Mouse (Mus musculus) cerebellum, adult 2 months (tissue): ENCODE results near the gene Cdk17. TPM values are rescaled to one million over a fixed set of nuclear protein-coding genes. Genes with fewer than 3 reads are reported as not detected.
"Not testable (repeated sequence)": the region's sequence is repeated elsewhere in the genome, so short reads cannot be mapped to it uniquely, and the experiment has no call there.

ENCODE experiments used
- DNase-seq, 2 experiments: peaks; one replicate each; pipeline ENCODE4 v3.0.0; 2021
- H3K27ac ChIP-seq: fragments of 200-500 bp; 2 replicates; pipeline ENCODE4 v1.5.1; 2012; ENCODE audit warnings: low read length, control low read depth, inconsistent platforms; ENCODE audit not compliant: insufficient read depth
- H3K27me3 ChIP-seq: fragments of 200-500 bp; 2 replicates; pipeline ENCODE4 v1.6.1; 2012; ENCODE audit warnings: inconsistent platforms, mild to moderate bottlenecking, low read length, moderate library complexity; ENCODE audit not compliant: control insufficient read depth, insufficient read depth
- H3K4me1 ChIP-seq: fragments of 200-500 bp; 2 replicates; pipeline ENCODE4 v1.6.1; 2011; ENCODE audit warnings: low read length; ENCODE audit not compliant: control insufficient read depth, insufficient read depth
- H3K4me3 ChIP-seq: fragments of 200-500 bp; replicated peaks from 2 replicates; pipeline ENCODE3; 2011; ENCODE audit warnings: mild to moderate bottlenecking, low read depth, low read length, control low read depth; ENCODE audit not compliant: insufficient read depth
- CTCF ChIP-seq: fragments of 200-500 bp; IDR thresholded peaks from 2 replicates; pipeline ENCODE4 v1.5.1; 2011; ENCODE audit warnings: low read depth, mild to moderate bottlenecking, control low read depth, low read length, moderate library complexity, borderline replicate concordance; ENCODE audit not compliant: insufficient read depth
- POLR2A ChIP-seq: fragments of 200-500 bp; IDR thresholded peaks from 2 replicates; pipeline ENCODE4 v1.6.1; 2011; ENCODE audit warnings: low read length, control low read depth, borderline replicate concordance; ENCODE audit not compliant: insufficient read depth
- WGBS: fragments of 180-500 bp; shearing (Covaris S2); methylation state at CpG from one replicate; pipeline ENCODE4 v1.1.7; 2018; 5-methylcytosine and 5-hydroxymethylcytosine counted together
- polyA plus RNA-seq: library from polyadenylated mRNA; depleted of rRNA; stranded (reverse); fragments of >200 nt; gene quantifications from 2 replicates; pipeline ENCODE4 v1.2.3, GENCODE M21; 2012

Cdk17 gene
- polyA plus RNA-seq, 1 experiment: 63.1 TPM

DNA sequence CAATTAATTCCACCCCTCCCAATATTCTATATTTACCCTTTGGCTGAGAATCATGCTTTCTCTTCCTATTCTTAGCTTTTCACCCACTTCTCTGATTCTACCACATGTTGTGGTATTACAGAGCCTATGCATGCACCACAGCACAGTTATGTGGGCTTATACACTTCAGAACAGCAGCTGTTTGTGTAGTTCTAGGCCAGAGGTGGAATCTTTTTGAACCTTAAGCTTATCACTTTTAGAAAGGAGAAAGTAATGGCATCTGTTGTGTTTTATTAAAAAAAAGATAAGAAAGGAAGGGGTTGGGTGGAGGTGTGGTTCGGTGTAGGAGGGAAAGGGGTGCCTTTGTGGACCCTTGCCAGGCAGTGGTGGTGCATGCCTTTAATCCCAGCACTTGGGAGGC lies 16.1 kb upstream of the Cdk17 start:
- WGBS: 78% methylated on average over 1 of the region's 1 CpGs
- TF ChIP-seq CTCF (no peak), POLR2A (no peak)

DNA sequence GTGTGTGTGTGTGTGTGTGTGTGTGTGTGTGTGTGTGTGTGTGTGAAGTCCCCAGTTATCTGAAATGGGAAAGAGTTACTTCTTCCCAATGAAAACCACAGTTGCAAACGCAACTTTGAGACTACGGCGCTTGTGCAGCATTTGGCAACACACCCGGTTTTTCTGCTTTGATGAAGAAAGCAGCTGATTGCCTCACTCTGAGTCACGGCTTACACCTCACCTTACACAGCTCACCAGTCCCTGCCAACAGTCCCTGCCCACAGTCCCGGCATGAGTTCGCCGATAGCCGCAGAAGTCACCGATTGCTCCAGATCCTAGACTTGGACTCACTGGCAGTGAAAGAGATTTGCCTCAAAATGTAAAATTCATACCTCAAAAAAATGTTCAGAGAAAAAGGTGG lies 15.6 kb upstream of the Cdk17 start:
- peak in 1 of 2 experiments; percentile 22 for DNase-seq
- Histone ChIP-seq H3K27ac (no peak overlapping the region), H3K27me3 (no peaks in the 10 kb centered on the region), H3K4me1 (no peaks in the 10 kb centered on the region), H3K4me3 (no peak overlapping the region)
- TF ChIP-seq POLR2A (no peak), CTCF (no peak)
- 33% methylated on average over 10 of the region's 10 CpGs for WGBS

More for the DNA sequence above, 16.1 kb upstream of the Cdk17 start:
- H3K27ac ChIP-seq: no peak overlapping the region
- H3K4me1 ChIP-seq: no peaks in the 10 kb centered on the region
- no peak for DNase-seq
- no peak overlapping the region for H3K4me3 ChIP-seq
- H3K27me3 ChIP-seq: no peaks in the 10 kb centered on the region

DNA sequence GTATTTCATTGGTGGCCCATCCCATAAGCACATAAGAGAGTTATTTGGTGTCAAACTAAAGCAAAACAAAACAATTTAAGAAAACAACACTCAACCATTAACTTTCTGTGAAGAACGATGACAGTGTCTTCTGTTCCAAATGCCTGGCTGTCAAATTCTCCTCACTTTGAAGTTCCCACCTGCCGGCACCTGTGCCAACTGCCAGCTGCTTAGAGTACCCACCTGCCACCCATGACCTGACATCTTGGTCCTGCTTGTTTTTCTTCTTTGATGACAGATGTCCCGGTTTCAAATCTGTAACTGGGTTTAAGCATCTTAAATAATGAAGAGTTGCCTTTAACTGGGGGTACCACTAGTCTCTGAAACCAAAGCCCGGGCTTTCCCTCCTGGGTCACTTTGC lies 14.1 kb upstream of the Cdk17 start:
- H3K27me3 ChIP-seq: no peaks in the 10 kb centered on the region
- 83% methylated on average over 4 of the region's 4 CpGs for WGBS

DNA sequence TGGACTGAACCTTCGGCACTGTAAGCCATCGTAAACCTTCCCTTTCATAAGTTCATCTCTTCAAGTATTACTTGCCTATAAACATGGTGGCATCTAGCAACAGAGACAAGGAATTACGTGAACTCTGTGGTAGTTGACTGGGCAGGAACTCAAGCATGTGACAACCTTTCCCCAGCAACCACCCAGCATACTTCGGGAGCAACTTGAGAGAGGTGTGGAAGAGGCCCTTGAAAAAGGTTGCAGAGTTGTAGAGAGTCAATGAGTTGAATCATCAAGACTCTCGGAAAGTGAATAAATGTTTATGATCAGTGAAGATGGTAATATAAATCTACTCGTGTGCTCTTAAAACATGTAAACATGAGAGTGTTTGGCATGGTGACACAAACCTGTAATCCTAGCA lies 13.0 kb upstream of the Cdk17 start:
- no peak overlapping the region for H3K4me3 ChIP-seq
- H3K27me3 ChIP-seq: no peaks in the 10 kb centered on the region
- 93% methylated on average over 6 of the region's 6 CpGs for WGBS
- no peak overlapping the region for H3K27ac ChIP-seq
- H3K4me1 ChIP-seq: no peaks in the 10 kb centered on the region
- TF ChIP-seq CTCF (no peak), POLR2A (no peak)
- DNase-seq: no peak

More for the DNA sequence above, 14.1 kb upstream of the Cdk17 start:
- no peak for TF ChIP-seq CTCF
- TF ChIP-seq POLR2A: no peak
- Histone ChIP-seq H3K4me1 (no peaks in the 10 kb centered on the region), H3K4me3 (no peak overlapping the region), H3K27ac (no peak overlapping the region)
- DNase-seq: no peak

DNA sequence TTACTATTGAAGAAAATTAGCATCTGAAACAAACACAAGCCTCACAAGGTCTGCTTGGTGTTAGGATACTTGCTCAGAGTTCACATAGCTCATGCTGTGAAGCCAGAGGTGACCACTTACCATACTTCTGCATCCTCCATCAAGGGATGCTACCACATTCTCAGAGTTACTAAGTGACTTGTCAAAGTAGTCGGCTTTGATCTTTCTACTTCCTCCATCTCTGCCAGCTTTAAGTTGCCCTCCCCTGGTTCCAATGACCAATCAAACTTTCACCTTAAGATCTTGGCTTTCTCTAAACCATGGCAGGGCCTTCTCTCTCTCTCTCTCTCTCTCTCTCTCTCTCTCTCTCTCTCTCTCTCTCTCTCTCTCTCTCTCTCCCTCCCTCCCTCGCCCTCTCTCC lies 11.1 kb upstream of the Cdk17 start:
- H3K4me3 ChIP-seq: no peak overlapping the region
- H3K27ac ChIP-seq: no peak overlapping the region
- WGBS: 55% methylated on average over 1 of the region's 2 CpGs
- H3K27me3 ChIP-seq: no peaks in the 10 kb centered on the region
- TF ChIP-seq CTCF: no peak
- TF ChIP-seq POLR2A: no peak
- DNase-seq: no peak
- no peaks in the 10 kb centered on the region for H3K4me1 ChIP-seq

DNA sequence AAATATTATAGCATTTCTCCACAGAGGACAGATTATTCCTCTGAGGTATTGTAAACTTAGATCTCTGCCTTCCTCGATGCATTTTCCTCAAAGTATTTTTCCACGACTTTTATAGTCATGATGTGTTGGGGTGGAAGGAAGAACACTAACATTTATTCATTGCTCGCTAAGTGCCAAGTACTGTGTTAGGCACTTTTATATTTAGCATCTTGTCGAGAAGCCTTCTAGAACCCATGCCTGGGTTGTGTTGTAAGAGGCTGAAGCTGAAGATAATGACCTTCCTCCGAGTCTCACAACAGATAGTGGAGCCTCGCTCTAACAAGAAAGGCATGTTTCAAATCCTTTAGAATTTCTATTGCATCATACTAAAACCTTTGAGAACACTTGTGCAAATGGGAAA lies 8.9 kb upstream of the Cdk17 start:
- H3K4me3 ChIP-seq: no peak overlapping the region
- TF ChIP-seq POLR2A: no peak
- no peak for TF ChIP-seq CTCF
- no peaks in the 10 kb centered on the region for H3K4me1 ChIP-seq
- no peaks in the 10 kb centered on the region for H3K27me3 ChIP-seq
- no peak for DNase-seq
- no peak overlapping the region for H3K27ac ChIP-seq
- WGBS: 83% methylated on average over 6 of the region's 6 CpGs

DNA sequence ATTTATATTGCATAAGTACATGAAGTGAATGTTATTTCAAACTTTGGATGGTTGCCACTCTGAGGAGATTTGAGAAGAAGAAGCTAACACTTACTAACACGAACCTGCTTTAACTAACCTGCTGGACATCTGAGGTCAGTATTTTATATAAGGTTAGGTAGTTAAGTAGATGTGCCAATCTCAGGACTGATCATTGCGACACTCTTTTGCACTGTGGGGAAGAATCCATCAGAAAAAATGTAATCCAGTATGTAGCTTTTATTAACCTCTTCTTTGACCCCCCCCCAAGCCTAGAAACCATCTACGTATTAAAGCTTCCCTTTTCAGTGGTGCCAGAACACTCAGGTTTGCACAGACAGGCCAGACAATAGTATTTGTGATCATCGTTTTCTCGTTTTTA lies 8.0 kb upstream of the Cdk17 start:
- Histone ChIP-seq H3K27ac (no peak overlapping the region), H3K4me1 (no peaks in the 10 kb centered on the region), H3K27me3 (no peaks in the 10 kb centered on the region), H3K4me3 (no peak overlapping the region)
- WGBS: 93% methylated on average over 5 of the region's 5 CpGs
- no peak for DNase-seq
- no peak for TF ChIP-seq CTCF
- no peak for TF ChIP-seq POLR2A

DNA sequence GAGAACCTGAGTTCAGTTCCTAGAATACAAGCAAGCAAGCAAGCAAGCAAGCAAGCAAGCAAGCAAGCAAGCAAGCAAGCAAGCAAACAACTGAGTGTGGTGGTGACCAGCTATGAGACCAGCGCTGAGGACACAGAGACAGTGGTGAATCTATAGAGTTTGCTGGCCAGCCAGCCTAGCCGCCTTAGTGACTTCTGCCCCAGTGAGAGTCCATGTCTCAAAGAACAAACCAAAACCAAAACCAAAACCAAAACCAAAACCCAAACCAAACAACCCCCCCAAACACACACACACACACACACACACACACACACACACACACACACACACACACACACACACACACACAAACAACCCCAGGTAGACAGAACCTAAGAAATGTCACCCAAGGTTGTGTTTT lies 7.3 kb upstream of the Cdk17 start:
- WGBS: 94% methylated on average over 2 of the region's 2 CpGs
- not testable (repeated sequence) for H3K27me3 ChIP-seq, H3K4me1 ChIP-seq, H3K27ac ChIP-seq, DNase-seq, H3K4me3 ChIP-seq
